In the genomic region with DNA sequence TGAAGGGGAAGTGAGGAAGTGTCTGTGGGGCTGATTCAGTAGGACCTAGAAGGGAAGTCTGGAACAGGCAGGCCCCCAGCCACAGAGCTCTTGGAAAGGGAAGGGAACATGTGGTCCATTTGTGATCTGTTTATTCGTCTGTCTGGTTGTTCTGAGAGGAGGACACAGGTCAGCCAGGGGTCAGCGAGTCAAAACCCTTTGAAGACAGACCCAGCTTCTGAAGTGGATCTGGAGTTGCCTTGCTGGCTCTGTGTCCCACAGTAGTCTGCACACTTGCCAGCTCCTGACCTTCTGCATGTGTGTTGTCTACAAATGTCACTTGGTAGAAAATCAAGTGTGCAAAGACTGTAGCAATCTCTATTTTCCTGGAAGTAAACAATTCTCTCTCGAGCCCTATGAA, we compare ENCODE assay signal across 11 mouse cellular contexts.
DNase-seq lines count a peak whose midpoint lies in the region; ATAC-seq and TF ChIP-seq lines count a peak whose summit lies in the region.
"Had no signal": no experiment of that assay in that cellular context is flagged by ENCODE, and none has a peak within 500 bp of the region (broad histone marks: within the 10 kb centered on the region; RNA-seq: fewer than 3 reads in every experiment).

No protein-coding gene starts in this region.

- TF ChIP-seq EP300 in lung, postnatal 0 days (IDR thresholded peaks at IDR 0.05), result peak; percentile 38

- ATAC-seq in lung, postnatal 0 days, result peak; percentile 93
- ATAC-seq in midbrain, embryonic 13.5 days, result no peak
- ATAC-seq: forebrain, embryonic 13.5 days had no signal

- intact Hi-C loops in heart, postnatal 25 days (cut with DNase I), result no loop called here

- no peak overlapping the region for H3K4me3 ChIP-seq in lung, postnatal 0 days (ENCODE audit: low read depth, low read length)
- H3K4me3 ChIP-seq in cerebellum, adult 2 months (replicated peaks; ENCODE audit: insufficient read depth, low read depth, low read length), result no peak overlapping the region
- no peak overlapping the region for H3K4me3 ChIP-seq in midbrain, embryonic 13.5 days (replicated peaks)
- H3K4me3 ChIP-seq: forebrain, embryonic 13.5 days had no signal

- peak; percentile 2 for DNase-seq in adrenal gland, adult 2 months
- no peak for DNase-seq in adrenal gland, adult 18-20 months (ENCODE audit: low spot score in 2 of 2)
- DNase-seq in adrenal gland, postnatal 25 days, result peak; percentile 4
- peak; percentile 34 for DNase-seq in heart, postnatal 25 days (ENCODE audit: low spot score)
- DNase-seq in lung, postnatal 0 days (ENCODE audit: low spot score), result peak; percentile 71
- DNase-seq in right cerebral cortex, postnatal 14 days, result no peak
- DNase-seq in cerebellum, adult 2 months, result no peak
- DNase-seq: cerebellum, postnatal 36 days had no signal

- no peak for TF ChIP-seq CTCF in lung, postnatal 0 days (IDR thresholded peaks at IDR 0.05)
- no peak for TF ChIP-seq CTCF in cerebellum, adult 2 months (IDR thresholded peaks at IDR 0.05; ENCODE audit: borderline replicate concordance, insufficient read depth, low read depth, low read length)

- no peaks in the 10 kb centered on the region for H3K27me3 ChIP-seq in lung, postnatal 0 days (replicated peaks; ENCODE audit: insufficient read depth, low read length)
- no peaks in the 10 kb centered on the region for H3K27me3 ChIP-seq in cerebellum, adult 2 months (ENCODE audit: control insufficient read depth, insufficient read depth, low read length)
- no peaks in the 10 kb centered on the region for H3K27me3 ChIP-seq in midbrain, embryonic 13.5 days
- H3K27me3 ChIP-seq: forebrain, embryonic 13.5 days had no signal

- peak overlapping the region; percentile 21; the same call in 1 of the 2 replicates for H3K27ac ChIP-seq in lung, postnatal 0 days (ENCODE audit: low read length)
- no peak overlapping the region for H3K27ac ChIP-seq in cerebellum, adult 2 months (ENCODE audit: insufficient read depth, low read length)
- H3K27ac ChIP-seq in midbrain, embryonic 13.5 days, result no peak overlapping the region
- H3K27ac ChIP-seq: forebrain, embryonic 13.5 days had no signal

- WGBS in lung, postnatal 0 days, result 8% methylated on average over 3 of the region's 3 CpGs
- WGBS in cerebellum, adult 2 months, result 62% methylated on average over 3 of the region's 3 CpGs
- 61% methylated on average over 3 of the region's 3 CpGs for WGBS in midbrain, embryonic 13.5 days

- H3K4me1 ChIP-seq in lung, postnatal 0 days (ENCODE audit: insufficient read depth, low read depth, low read length), result no peaks in the 10 kb centered on the region
- H3K4me1 ChIP-seq in cerebellum, adult 2 months (ENCODE audit: control insufficient read depth, insufficient read depth, low read length), result no peaks in the 10 kb centered on the region
- no peaks in the 10 kb centered on the region for H3K4me1 ChIP-seq in midbrain, embryonic 13.5 days (replicated peaks)
- H3K4me1 ChIP-seq: forebrain, embryonic 13.5 days had no signal

- no peaks in the 10 kb centered on the region for H3K9me3 ChIP-seq in lung, postnatal 0 days (ENCODE audit: low read length)
- no peaks in the 10 kb centered on the region for H3K9me3 ChIP-seq in midbrain, embryonic 13.5 days
- H3K9me3 ChIP-seq: forebrain, embryonic 13.5 days; G1E had no signal

- H3K4me2 ChIP-seq in lung, postnatal 0 days (replicated peaks; ENCODE audit: low read depth, low read length), result no peak overlapping the region
- no peak overlapping the region for H3K4me2 ChIP-seq in midbrain, embryonic 13.5 days (replicated peaks)
- H3K4me2 ChIP-seq: forebrain, embryonic 13.5 days had no signal

- H3K36me3 ChIP-seq in lung, postnatal 0 days (ENCODE audit: insufficient read depth, low read length), result no peaks in the 10 kb centered on the region
- H3K36me3 ChIP-seq in midbrain, embryonic 13.5 days, result no peaks in the 10 kb centered on the region
- H3K36me3 ChIP-seq: G1E had no signal

- TF ChIP-seq POLR2A in cerebellum, adult 2 months (IDR thresholded peaks at IDR 0.05; ENCODE audit: borderline replicate concordance, insufficient read depth, low read length), result no peak

- H3K9ac ChIP-seq in lung, postnatal 0 days (replicated peaks; ENCODE audit: low read depth), result no peak overlapping the region
- no peak overlapping the region for H3K9ac ChIP-seq in midbrain, embryonic 13.5 days (replicated peaks)
- H3K9ac ChIP-seq: forebrain, embryonic 13.5 days had no signal

Comparison
In these comparisons a context has a peak if more than half of its experiments do, and no peak if none do; other contexts are left out.
1. DNase-seq: peak in adrenal gland, adult 2 months (single experiment), adrenal gland, postnatal 25 days (single experiment), heart, postnatal 25 days (single experiment) and lung, postnatal 0 days (single experiment); none in adrenal gland, adult 18-20 months (0 of 2), right cerebral cortex, postnatal 14 days (single experiment) and cerebellum, adult 2 months (0 of 2).